Mouse (Mus musculus): Measurements from ENCODE around the gene Pou2f3. TPM values are rescaled to one million over a fixed set of nuclear protein-coding genes. Genes with fewer than 3 reads are reported as not detected.

The Pou2f3 gene
- total RNA-seq, 1 experiment from 2014 or later: not detected

DNA sequence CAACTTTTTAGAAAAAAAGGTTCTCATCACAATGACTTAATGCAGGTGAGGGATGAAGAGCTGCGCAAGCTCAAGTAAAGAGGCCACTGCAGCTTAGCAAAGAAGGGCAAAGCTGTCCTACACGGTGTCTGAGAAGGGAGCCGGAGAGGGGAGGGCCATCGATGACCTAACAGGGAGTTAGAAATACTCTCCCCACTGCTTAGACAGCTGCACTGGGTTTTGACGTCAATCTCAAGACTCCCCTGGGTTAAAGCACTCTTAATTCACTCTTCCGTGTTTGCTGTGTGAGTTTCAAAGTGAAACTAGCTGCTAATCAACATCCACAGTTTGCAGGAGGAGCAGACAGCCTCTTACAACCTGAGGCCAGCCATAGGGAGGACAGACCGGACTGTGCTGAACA, 134.0 kb downstream of the Pou2f3 start:
- DNase-seq: no peak

DNA sequence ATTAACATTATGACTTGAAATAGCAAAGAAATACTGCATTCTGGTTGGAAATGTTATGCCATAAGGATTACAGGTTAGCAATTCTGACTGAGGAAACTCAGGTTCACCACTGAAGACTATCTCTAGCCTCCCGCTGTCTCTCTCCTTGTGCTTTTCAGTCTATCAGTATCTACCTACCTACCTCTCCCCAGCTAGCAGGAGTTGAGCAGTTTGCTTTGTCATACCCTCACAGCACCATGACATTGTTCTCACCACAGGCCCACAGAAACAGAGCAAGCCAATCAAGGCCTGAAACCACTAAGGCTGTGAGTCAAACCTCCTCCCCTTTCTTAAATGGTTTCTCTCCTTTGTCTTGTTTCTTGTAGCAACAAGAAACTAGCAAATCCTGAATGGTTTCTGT, 135.6 kb downstream of the Pou2f3 start:
- no peak for DNase-seq

Other genes starting within 250 kb of the Pou2f3 start
- 115 and 123 TPM in 2 replicates for gene Arhgef12, start 103.1 kb downstream of the Pou2f3 start, total RNA-seq (2021)
- 4.5 and 5.2 TPM in 2 replicates for gene Tmem136, start 93.8 kb downstream of the Pou2f3 start, total RNA-seq (2021)
- 23.4 and 34.9 TPM in 2 replicates for gene Oaf, start 29.5 kb upstream of the Pou2f3 start, total RNA-seq (2021)
- 0.19 TPM in 1 of 2 replicates, not detected in the other for gene Trim29, start 100.5 kb upstream of the Pou2f3 start, total RNA-seq (2021)